Mouse (Mus musculus) bone marrow macrophage, adult 2 months (primary cell): ENCODE results near the gene Klhl7.

Experiments used
- CTCF ChIP-seq: IDR thresholded peaks from 2 replicates; pipeline ENCODE4 v1.5.1; 2012; ENCODE audit warnings: low read depth, mild to moderate bottlenecking, low read length, moderate library complexity
- POLR2A ChIP-seq: IDR thresholded peaks from 2 replicates; pipeline ENCODE4 v1.6.1; 2012; ENCODE audit warnings: mild to moderate bottlenecking, low read depth, low read length, borderline replicate concordance

GRCm38 (mm10) chr5:24125910-24126636, 25.7 kb downstream of the Klhl7 start:
- no peak for TF ChIP-seq CTCF
- TF ChIP-seq POLR2A, result no peak
